Mouse (Mus musculus) right cerebral cortex, postnatal 14 days (tissue): ENCODE measurements at regions not wholly inside any gene's neighbourhood (a gene's known extent, or its start where the extent isn't known, plus 50 kb on each side); places are given as distances from the start of the nearest gene placed in this dataset.

Source experiments
- DNase-seq: peaks from one replicate; pipeline ENCODE4 v3.0.0; 2022

GRCm38 (mm10) chr1:52553871-52554270 lies 53.4 kb upstream of the Nab1 start:
- no peak for DNase-seq

- no peak for DNase-seq
These were observed 64.7 kb upstream of the Nemp2 start for GRCm38 (mm10) chr1:52565812-52566211.

- DNase-seq, result no peak
These were observed 58.8 kb upstream of the Nemp2 start for GRCm38 (mm10) chr1:52571674-52572073.

- peak; percentile 18 for DNase-seq
These were observed 52.0 kb upstream of the Nemp2 start for GRCm38 (mm10) chr1:52578298-52579056.

- no peak for DNase-seq
These were observed 50.2 kb upstream of the Nemp2 start for GRCm38 (mm10) chr1:52580132-52580896.
